In the genomic region with DNA sequence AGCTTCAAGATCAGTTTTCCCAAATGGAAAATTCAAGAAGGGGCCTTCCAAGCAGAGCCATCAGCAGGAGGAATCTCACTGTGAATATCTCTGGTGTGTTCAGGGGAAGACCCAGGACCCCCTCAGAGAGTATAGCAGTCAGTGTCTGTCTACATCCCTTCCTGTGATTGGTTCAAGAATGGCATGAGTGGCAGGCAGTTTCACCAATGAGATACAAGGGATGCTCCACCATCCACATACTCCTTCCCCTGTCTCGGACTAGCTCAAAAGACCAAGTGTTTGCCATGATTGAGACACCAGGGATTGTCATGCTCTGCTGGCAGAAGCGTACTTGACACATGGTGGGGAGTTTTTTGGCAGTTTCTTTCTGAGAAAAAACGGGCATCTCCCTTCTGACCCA, we compare ENCODE assay signal across 13 mouse cellular contexts. TPM values are rescaled to one million over a fixed set of nuclear protein-coding genes. Genes with fewer than 3 reads are reported as not detected.
A peak's percentile ranks its signal among the peaks of the same experiment; 100 is the strongest.
DNase-seq lines count a peak whose midpoint lies in the region.
"Had no signal": no experiment of that assay in that cellular context is flagged by ENCODE, and none has a peak within 500 bp of the region (broad histone marks: within the 10 kb centered on the region; RNA-seq: fewer than 3 reads in every experiment).

No protein-coding gene starts in this region.

- peak; percentile 45 to 61 for DNase-seq in cerebellum, postnatal 25 days
- no peak for DNase-seq in cerebellum, adult 11 months
- DNase-seq in layer of hippocampus, postnatal 10 days (ENCODE audit: low spot score in 2 of 2) = peak; percentile 54 to 66
- no peak for DNase-seq in layer of hippocampus, adult 8-10 months (ENCODE audit: low spot score in 2 of 2)
- DNase-seq in 416B (ENCODE audit: low read depth) (peak; percentile 36), R1 (ENCODE audit: low read depth, low spot score) (peak; percentile 90)
- DNase-seq in adrenal gland, postnatal 10 days = no peak
- no peak for DNase-seq in urinary bladder, postnatal 14 days (ENCODE audit: low spot score)
- DNase-seq: adrenal gland, postnatal 14 days; embryo, embryonic 11 days; kidney, adult 9 months had no signal

RNA-seq across cellular contexts. Expression of a gene that starts 21.6 kb away (rescaled TPM):
- total RNA-seq in layer of hippocampus, postnatal 10 days (2021) = 10 to 100 TPM; 80.6 to 80.7 TPM
- total RNA-seq in layer of hippocampus, adult 8-10 months (2022) = 10 to 100 TPM; 73.6 to 88.0 (median 81.8) TPM
- 100 to 1,000 TPM; 195 to 222 TPM for total RNA-seq in adrenal gland, postnatal 10 days (2021)

RNA-seq across cellular contexts. Expression of a gene that starts 35.0 kb away (rescaled TPM):
- total RNA-seq in layer of hippocampus, postnatal 10 days (2021) = under 1 TPM; 0.33 to 0.48 TPM
- total RNA-seq in layer of hippocampus, adult 8-10 months (2022) = 1 to 10 TPM in 1 of 4 experiments, under 1 TPM in 1, not detected in 2; 0.81 to 1.0 TPM
- under 1 TPM; 0.30 to 0.48 TPM for total RNA-seq in adrenal gland, postnatal 10 days (2021)
- total RNA-seq: liver, adult 2 months; megakaryocyte, adult 5-6 weeks had no signal

RNA-seq across cellular contexts. Expression of a gene that starts 56.1 kb away (rescaled TPM):
- 10 to 100 TPM; 19.5 to 22.2 TPM for total RNA-seq in layer of hippocampus, postnatal 10 days (2021)
- total RNA-seq in layer of hippocampus, adult 8-10 months (2022) = 10 to 100 TPM; 17.3 to 23.9 (median 18.2) TPM
- total RNA-seq in adrenal gland, postnatal 10 days (2021) = 10 to 100 TPM; 19.2 to 21.4 TPM

RNA-seq across cellular contexts. Expression of a gene that starts 59.1 kb away (rescaled TPM):
- 10 to 100 TPM; 26.4 to 28.9 TPM for total RNA-seq in layer of hippocampus, postnatal 10 days (2021)
- 10 to 100 TPM in 2 of 4 experiments, 1 to 10 TPM in 2; 7.0 to 14.1 (median 11.5) TPM for total RNA-seq in layer of hippocampus, adult 8-10 months (2022)
- 10 to 100 TPM; 87.8 to 88.2 TPM for total RNA-seq in adrenal gland, postnatal 10 days (2021)

Comparison
In these comparisons a context has a peak if more than half of its experiments do, and no peak if none do; other contexts are left out.
1. DNase-seq: peak in cerebellum, postnatal 25 days (2 of 2), layer of hippocampus, postnatal 10 days (2 of 2), 416B (single experiment) and R1 (single experiment); none in cerebellum, adult 11 months (single experiment), layer of hippocampus, adult 8-10 months (0 of 2), adrenal gland, postnatal 10 days (single experiment) and urinary bladder, postnatal 14 days (single experiment).